Mouse (Mus musculus) embryonic facial prominence, embryonic 11.5 days (tissue): ENCODE results near the gene Dscaml1. TPM values are rescaled to one million over a fixed set of nuclear protein-coding genes. Genes with fewer than 3 reads are reported as not detected.
A peak's percentile ranks its signal among the peaks of the same experiment; 100 is the strongest.

Experiments used
- ATAC-seq: fragments of 200-750 bp; cut with Nextera tagmentation; replicated peaks from 2 replicates; pipeline ENCODE4 v1.8.0; 2017; ENCODE audit warnings: low read depth; ENCODE audit not compliant: insufficient number of reproducible peaks, low FRiP score, low TSS enrichment
- DNase-seq: peaks from one replicate; pipeline ENCODE4 v3.0.0-alpha.2; 2015; ENCODE audit warnings: low spot score
- H3K27ac ChIP-seq: fragments of 300-500 bp; sonication (generic); replicated peaks from 2 replicates; pipeline ENCODE4 v1.5.1; 2014; ENCODE audit warnings: mild to moderate bottlenecking, low read depth, low read length, control low read depth
- H3K27me3 ChIP-seq: fragments of 300-500 bp; sonication (generic); 2 replicates; pipeline ENCODE4 v1.6.1; 2014; ENCODE audit warnings: mild to moderate bottlenecking, low read length, moderate library complexity, mixed read lengths; ENCODE audit not compliant: control insufficient read depth, insufficient read depth
- H3K36me3 ChIP-seq: fragments of 300-500 bp; sonication (generic); replicated peaks from 2 replicates; pipeline ENCODE4 v1.6.1; 2014; ENCODE audit warnings: low read depth, mild to moderate bottlenecking, low read length, moderate library complexity, mixed read lengths; ENCODE audit not compliant: control insufficient read depth, insufficient read depth
- H3K4me1 ChIP-seq: fragments of 300-500 bp; sonication (generic); 2 replicates; pipeline ENCODE4 v1.6.1; 2014; ENCODE audit warnings: low read length, mixed read lengths; ENCODE audit not compliant: control insufficient read depth, insufficient read depth
- H3K4me2 ChIP-seq: fragments of 300-500 bp; sonication (generic); 2 replicates; pipeline ENCODE4 v1.6.1; 2014; ENCODE audit warnings: low read depth, mild to moderate bottlenecking, control low read depth, low read length, moderate library complexity
- H3K4me3 ChIP-seq: fragments of 300-500 bp; sonication (generic); 2 replicates; pipeline ENCODE4 v1.5.1; 2014; ENCODE audit warnings: low read depth, low read length, control low read depth
- H3K9ac ChIP-seq: fragments of 300-500 bp; sonication (generic); replicated peaks from 2 replicates; pipeline ENCODE4 v1.6.1; 2014; ENCODE audit warnings: mild to moderate bottlenecking, control low read depth, low read length
- H3K9me3 ChIP-seq: fragments of 300-500 bp; sonication (generic); replicated peaks from 2 replicates; pipeline ENCODE4 v1.6.1; 2016; ENCODE audit warnings: mild to moderate bottlenecking, low read length, inconsistent platforms, mixed read lengths; ENCODE audit not compliant: control insufficient read depth
- whole genome bisulfite sequencing: fragments of 180-500 bp; shearing (Covaris S2); extraction: QIAGEN DNeasy Blood & Tissue Kit; methylation state at CpG from one replicate; pipeline ENCODE4 v1.1.7; 2014; 5-methylcytosine and 5-hydroxymethylcytosine counted together
- polyA plus RNA-seq: library from polyadenylated mRNA; unstranded; fragments of >200 nt; fragmentation: Nextera tagmentation; extraction: Ambion mirVana; gene quantifications from 2 replicates; pipeline ENCODE4 v1.2.1, GENCODE M21; 2014

Dscaml1 gene
- polyA plus RNA-seq, 1 experiment from 2014 or later, result 0.76 TPM

DNA sequence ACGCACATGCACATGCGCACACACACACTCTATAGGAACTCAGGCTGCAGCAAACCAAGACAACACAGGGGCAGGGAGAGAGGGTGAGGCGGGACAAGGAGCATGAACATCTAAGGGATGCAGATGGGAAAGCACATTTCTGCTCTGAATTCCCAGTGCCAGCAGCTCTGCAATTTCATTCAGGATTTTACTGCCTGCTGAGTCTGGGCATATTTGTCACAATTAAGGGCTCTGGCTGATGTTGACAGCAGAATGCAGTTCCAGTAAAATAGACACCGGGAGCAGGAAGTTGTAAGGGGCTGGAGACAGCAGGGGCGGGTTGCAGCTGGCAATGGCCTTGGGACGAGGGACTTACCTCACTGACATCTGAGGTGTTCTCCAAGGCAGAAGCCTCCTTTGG is 367.3 kb downstream of the Dscaml1 start:
- Histone ChIP-seq H3K36me3 (no peaks in the 10 kb centered on the region), H3K4me2 (no peak overlapping the region), H3K9ac (no peak overlapping the region), H3K4me3 (no peak overlapping the region), H3K27ac (no peak overlapping the region), H3K27me3 (no peaks in the 10 kb centered on the region), H3K4me1 (peaks cover 3% of the 10 kb centered on the region; the same call in 1 of the 2 replicates), H3K9me3 (no peaks in the 10 kb centered on the region)
- DNase-seq (no peak), ATAC-seq (no peak)
- 84% methylated on average over 6 of the region's 6 CpGs for WGBS

- H3K4me3 ChIP-seq, result no peak overlapping the region
- DNase-seq (no peak), ATAC-seq (no peak)
- H3K4me2 ChIP-seq, result no peak overlapping the region
- H3K36me3 ChIP-seq, result no peaks in the 10 kb centered on the region
- H3K4me1 ChIP-seq, result peaks cover 8% of the 10 kb centered on the region
- H3K9me3 ChIP-seq, result no peaks in the 10 kb centered on the region
- H3K27ac ChIP-seq, result no peak overlapping the region
- no peak overlapping the region for H3K9ac ChIP-seq
- H3K27me3 ChIP-seq, result no peaks in the 10 kb centered on the region
- 82% methylated on average over 5 of the region's 5 CpGs for WGBS
Measured at GRCm38 (mm10) chr9:45795722-45796121, 369.3 kb downstream of the Dscaml1 start.

- Histone ChIP-seq H3K4me3 (no peak overlapping the region), H3K27ac (no peak overlapping the region), H3K27me3 (no peaks in the 10 kb centered on the region), H3K4me1 (peaks cover 8% of the 10 kb centered on the region), H3K4me2 (no peak overlapping the region), H3K9me3 (no peaks in the 10 kb centered on the region), H3K9ac (no peak overlapping the region), H3K36me3 (no peaks in the 10 kb centered on the region)
- ATAC-seq (no peak), DNase-seq (no peak)
- whole genome bisulfite sequencing, result 81% methylated on average over 3 of the region's 3 CpGs
Measured at GRCm38 (mm10) chr9:45797271-45797670, 370.8 kb downstream of the Dscaml1 start.

GRCm38 (mm10) chr9:45798467-45799164 is 372.2 kb downstream of the Dscaml1 start:
- Histone ChIP-seq H3K9ac (no peak overlapping the region; the same call in 1 of the 2 replicates), H3K4me1 (peaks cover 8% of the 10 kb centered on the region), H3K27me3 (no peaks in the 10 kb centered on the region), H3K36me3 (no peaks in the 10 kb centered on the region), H3K4me2 (peak overlapping the region; percentile 19; the same call in 1 of the 2 replicates), H3K9me3 (no peaks in the 10 kb centered on the region), H3K27ac (peak overlapping the region; percentile 47; the same call in 1 of the 2 replicates), H3K4me3 (no peak overlapping the region)
- 13% methylated on average over 13 of the region's 13 CpGs for WGBS
- peak; percentile 82 for DNase-seq
- peak; percentile 81 for ATAC-seq

- DNase-seq, result no peak
- H3K4me2 ChIP-seq, result no peak overlapping the region
- peaks cover 8% of the 10 kb centered on the region for H3K4me1 ChIP-seq
- H3K36me3 ChIP-seq, result no peaks in the 10 kb centered on the region
- H3K9ac ChIP-seq, result peak overlapping the region; percentile 28; the same call in 1 of the 2 replicates
- ATAC-seq, result no peak
- no peaks in the 10 kb centered on the region for H3K27me3 ChIP-seq
- WGBS, result 75% methylated on average over 8 of the region's 8 CpGs
- no peaks in the 10 kb centered on the region for H3K9me3 ChIP-seq
- H3K4me3 ChIP-seq, result no peak overlapping the region
- no peak overlapping the region for H3K27ac ChIP-seq
Measured at GRCm38 (mm10) chr9:45799402-45799801, 373.0 kb downstream of the Dscaml1 start.

Other genes with a start within 250 kb of the Dscaml1 start
- gene BC049352, start 244.6 kb upstream of the Dscaml1 start, polyA plus RNA-seq, result not detected in 2 replicates
- 0.35 TPM in 1 of 2 replicates, not detected in the other for gene Tmprss4, start 222.5 kb upstream of the Dscaml1 start, polyA plus RNA-seq
- 0.22 and 1.2 TPM in 2 replicates for gene Il10ra, start 157.5 kb upstream of the Dscaml1 start, polyA plus RNA-seq
- gene Tmprss13, start 107.5 kb upstream of the Dscaml1 start, polyA plus RNA-seq, result 0.55 and 0.74 TPM in 2 replicates
- gene Fxyd6, start 56.4 kb upstream of the Dscaml1 start, polyA plus RNA-seq, result 83.0 and 93.1 TPM in 2 replicates
- 1.7 and 1.9 TPM in 2 replicates for gene Fxyd2, start 27.0 kb upstream of the Dscaml1 start, polyA plus RNA-seq